Mouse (Mus musculus) stomach, adult 2 months (tissue): ENCODE results near the gene Paqr5. TPM values are rescaled to one million over a fixed set of nuclear protein-coding genes. Genes with fewer than 3 reads are reported as not detected.

Experiments used
- polyA plus RNA-seq: library from polyadenylated mRNA; depleted of rRNA; stranded (reverse); fragments of >200 nt; gene quantifications from 2 replicates; pipeline ENCODE4 v1.2.3, GENCODE M21; 2012; rRNA removed

Paqr5 gene
- 148 and 158 TPM in 2 replicates for polyA plus RNA-seq

DNA sequence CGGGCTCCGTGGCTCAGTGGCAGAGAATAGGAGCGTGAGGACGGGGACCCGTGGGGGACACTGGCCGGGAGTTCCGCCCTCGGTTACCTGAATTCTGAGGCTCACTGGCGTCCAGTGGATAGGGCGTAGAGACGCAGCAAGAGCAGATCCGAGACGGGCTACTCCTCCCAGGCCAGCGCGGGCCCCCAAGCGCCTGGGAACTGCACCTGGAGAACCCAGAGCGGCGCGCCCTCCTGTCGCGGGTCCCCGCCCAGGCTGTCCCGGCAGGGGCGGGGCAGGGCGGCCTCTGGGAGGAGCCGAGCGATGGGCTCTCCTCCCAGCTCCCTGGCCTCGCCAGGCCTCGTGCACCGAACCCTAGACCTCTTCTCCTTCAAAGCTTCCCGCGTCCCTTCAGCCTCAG, at the start of gene Paqr5:
Gene Paqr5 (minus strand): TSS at position 257 of the 400 bp plus-strand sequence.

GRCm38 (mm10) chr9:61946623-61947401, 79.8 kb downstream of the Paqr5 start, which contains the start of gene Kif23:
Gene Kif23 (minus strand): TSS chr9:61946774.

DNA sequence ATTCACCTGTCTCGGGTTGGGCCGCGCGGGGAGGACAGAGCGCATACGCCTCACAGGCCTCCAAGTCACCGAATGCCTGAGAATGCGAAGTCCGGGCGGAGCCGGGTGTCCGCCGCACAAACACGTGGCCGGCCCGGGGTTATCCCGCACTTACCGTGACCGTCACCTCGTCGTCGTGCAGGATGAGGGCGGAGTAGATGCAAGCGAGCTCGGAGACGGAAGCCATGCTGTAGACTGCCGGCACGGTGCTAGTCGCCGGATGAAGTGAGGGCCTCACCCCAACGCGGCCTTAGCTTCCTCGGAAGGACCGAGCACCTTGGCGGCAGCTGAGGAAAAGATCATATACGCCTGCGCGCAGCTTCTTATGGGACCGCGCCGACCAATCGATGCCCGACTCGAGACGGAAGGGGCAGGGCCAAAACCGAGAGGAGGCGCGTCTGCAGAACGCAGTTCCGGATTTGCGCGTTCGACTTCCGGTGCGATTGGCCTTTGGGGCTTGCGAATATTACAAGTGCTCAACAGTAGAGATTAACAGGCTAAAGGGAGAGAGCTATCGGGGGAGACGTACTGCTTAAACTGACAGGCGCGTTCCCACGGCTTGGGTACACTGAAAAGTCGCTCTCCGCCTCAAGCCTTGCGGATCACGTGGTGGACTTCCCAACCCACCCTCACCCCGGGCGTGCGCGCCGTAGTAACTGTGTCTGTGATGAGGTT, 112.3 kb downstream of the Paqr5 start, which contains the start of gene Rplp1:
Gene Rplp1 (minus strand): TSS at position 340 of the 714 bp plus-strand sequence.

Other genes with a start within 250 kb of the Paqr5 start
- gene Rplp1, start 112.3 kb downstream of the Paqr5 start, polyA plus RNA-seq: 6,891 and 7,143 TPM in 2 replicates
- 0.51 and 1.3 TPM in 2 replicates for gene Kif23, start 80.1 kb downstream of the Paqr5 start, polyA plus RNA-seq
- 0.39 and 0.74 TPM in 2 replicates for gene Glce, start 95.8 kb upstream of the Paqr5 start, polyA plus RNA-seq